Mouse (Mus musculus): ENCODE data around the gene Sod1.

DNA sequence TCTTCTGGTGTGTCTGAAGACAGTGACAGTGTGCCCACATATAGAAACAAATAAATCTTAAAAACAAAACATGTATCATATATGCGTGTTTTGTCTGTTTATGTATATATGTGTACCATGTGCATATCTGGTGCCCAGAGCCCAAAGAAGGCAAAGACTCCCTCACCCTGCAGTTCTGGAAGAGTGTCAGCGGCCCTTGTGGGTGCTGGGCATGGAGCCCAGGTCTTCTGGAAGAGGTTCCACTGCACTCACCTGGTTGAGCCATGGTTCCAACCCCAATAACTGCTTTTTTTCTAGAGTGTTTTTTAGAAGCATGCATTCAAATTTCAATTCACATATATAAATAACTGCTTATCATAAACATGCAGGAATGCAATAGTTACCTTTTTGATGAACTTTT lies 41.2 kb downstream of the Sod1 start:
- TF ChIP-seq POLR2A (IDR thresholded peaks at IDR 0.05; ENCODE audit: low read depth, low read length) (no peak), CTCF (conservative IDR thresholded peaks at IDR 0.05; ENCODE audit: insufficient read depth, insufficient read length, low read depth, low read length) (no peak)

Measured in kidney, adult 2 months (tissue).